Mouse (Mus musculus) cerebellum, adult 2 months (tissue): ENCODE measurements around the gene Pds5a. TPM values are rescaled to one million over a fixed set of nuclear protein-coding genes. Genes with fewer than 3 reads are reported as not detected.
"Not testable (repeated sequence)": the region's sequence is repeated elsewhere in the genome, so short reads cannot be mapped to it uniquely, and the experiment has no call there.

Source experiments
- DNase-seq, 2 experiments: peaks; one replicate each; pipeline ENCODE4 v3.0.0; 2021
- H3K27ac ChIP-seq: fragments of 200-500 bp; 2 replicates; pipeline ENCODE4 v1.5.1; 2012; ENCODE audit warnings: low read length, control low read depth, inconsistent platforms; ENCODE audit not compliant: insufficient read depth
- H3K27me3 ChIP-seq: fragments of 200-500 bp; 2 replicates; pipeline ENCODE4 v1.6.1; 2012; ENCODE audit warnings: inconsistent platforms, mild to moderate bottlenecking, low read length, moderate library complexity; ENCODE audit not compliant: control insufficient read depth, insufficient read depth
- H3K4me1 ChIP-seq: fragments of 200-500 bp; 2 replicates; pipeline ENCODE4 v1.6.1; 2011; ENCODE audit warnings: low read length; ENCODE audit not compliant: control insufficient read depth, insufficient read depth
- H3K4me3 ChIP-seq: fragments of 200-500 bp; replicated peaks from 2 replicates; pipeline ENCODE3; 2011; ENCODE audit warnings: mild to moderate bottlenecking, low read depth, low read length, control low read depth; ENCODE audit not compliant: insufficient read depth
- CTCF ChIP-seq: fragments of 200-500 bp; IDR thresholded peaks from 2 replicates; pipeline ENCODE4 v1.5.1; 2011; ENCODE audit warnings: low read depth, mild to moderate bottlenecking, control low read depth, low read length, moderate library complexity, borderline replicate concordance; ENCODE audit not compliant: insufficient read depth
- POLR2A ChIP-seq: fragments of 200-500 bp; IDR thresholded peaks from 2 replicates; pipeline ENCODE4 v1.6.1; 2011; ENCODE audit warnings: low read length, control low read depth, borderline replicate concordance; ENCODE audit not compliant: insufficient read depth
- WGBS: fragments of 180-500 bp; shearing (Covaris S2); methylation state at CpG from one replicate; pipeline ENCODE4 v1.1.7; 2018; 5-methylcytosine and 5-hydroxymethylcytosine counted together
- polyA plus RNA-seq: library from polyadenylated mRNA; depleted of rRNA; stranded (reverse); fragments of >200 nt; gene quantifications from 2 replicates; pipeline ENCODE4 v1.2.3, GENCODE M21; 2012; rRNA removed

Gene Pds5a
- polyA plus RNA-seq: 58.3 and 62.1 TPM in 2 replicates

DNA sequence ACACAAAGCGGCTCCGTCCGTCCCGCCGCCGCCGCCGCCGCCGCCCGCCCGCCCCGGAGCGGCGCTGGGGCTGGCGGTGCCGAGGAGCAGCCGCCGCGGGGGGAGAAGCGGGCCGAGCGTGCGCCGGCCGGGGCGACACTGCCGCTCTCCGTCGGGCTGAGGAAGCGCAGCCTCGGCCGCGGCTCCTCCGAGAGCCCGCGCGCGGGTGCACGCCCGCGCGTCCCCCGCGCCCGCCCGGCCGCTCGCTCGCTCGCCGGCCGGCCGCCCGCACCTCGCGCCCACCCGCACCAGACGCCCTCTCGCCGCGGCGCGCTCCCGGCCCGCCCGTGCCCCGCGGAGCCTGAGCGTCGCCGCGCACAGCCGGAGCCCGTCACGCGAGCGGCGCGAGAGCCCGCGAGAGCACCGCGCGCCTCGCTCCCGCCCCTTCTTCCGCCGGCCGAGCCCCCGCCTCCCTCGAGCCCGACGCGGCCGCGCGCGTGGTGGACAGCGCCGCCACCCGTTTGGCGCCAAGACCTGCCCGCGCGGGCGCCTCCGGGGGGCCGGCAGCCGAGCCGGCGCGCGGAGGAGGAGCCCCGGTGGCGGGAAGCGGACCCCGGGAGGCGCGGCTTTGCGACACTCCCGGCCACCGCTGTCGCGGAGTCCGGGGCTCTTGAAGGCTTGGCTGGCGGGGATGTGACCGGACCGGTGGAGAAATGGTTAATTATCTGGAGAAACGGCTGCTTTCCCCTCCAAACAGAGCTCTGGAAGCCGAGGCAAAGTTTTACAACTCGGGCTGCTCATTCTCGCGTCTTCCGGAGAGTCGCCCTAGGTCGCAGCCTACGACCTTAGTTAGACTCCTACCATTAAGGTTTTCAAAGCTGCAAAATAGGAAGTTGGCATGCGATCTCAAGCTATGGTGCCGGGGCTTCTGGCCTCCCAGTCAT is at the start of gene Pds5a:
TSS of gene Pds5a (minus strand) at position 438 of the 923 bp plus-strand sequence.
- no peaks in the 10 kb centered on the region for H3K27me3 ChIP-seq
- 3% methylated on average over 111 of the region's 140 CpGs for whole genome bisulfite sequencing
- H3K4me1 ChIP-seq: peaks cover 5% of the 10 kb centered on the region
- peak within 1 kb of the TSS; percentile 88 for H3K4me3 ChIP-seq
- peak within 1 kb of the TSS; percentile 65 for H3K27ac ChIP-seq
- TF ChIP-seq CTCF (peak; percentile 35), POLR2A (no peak)
- DNase-seq: peak; percentile 85 to 86

DNA sequence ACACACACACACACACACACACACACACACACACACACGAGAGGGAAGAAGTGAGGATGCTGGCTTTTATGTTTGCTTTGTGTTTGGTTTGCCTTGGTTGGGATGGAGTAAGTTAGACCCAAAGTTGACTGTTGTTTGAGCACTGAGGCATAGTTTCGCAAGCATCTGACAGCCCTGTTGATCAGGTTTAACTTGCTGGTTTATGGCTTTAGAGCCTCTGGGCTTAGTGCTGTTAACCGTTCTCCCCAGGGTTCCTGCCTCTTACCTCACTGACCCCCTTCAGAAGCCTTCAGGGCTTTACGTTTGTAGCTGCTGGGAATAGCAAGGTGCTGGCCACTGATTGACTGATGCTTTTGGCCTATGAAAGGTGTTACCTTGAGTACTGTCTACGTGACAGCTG is 48.8 kb upstream of the Pds5a start:
- Histone ChIP-seq H3K4me1 (no peaks in the 10 kb centered on the region), H3K27ac (no peak overlapping the region), H3K27me3 (no peaks in the 10 kb centered on the region), H3K4me3 (no peak overlapping the region)
- WGBS: 87% methylated on average over 5 of the region's 5 CpGs
- DNase-seq: no peak
- TF ChIP-seq CTCF (no peak), POLR2A (no peak)

DNA sequence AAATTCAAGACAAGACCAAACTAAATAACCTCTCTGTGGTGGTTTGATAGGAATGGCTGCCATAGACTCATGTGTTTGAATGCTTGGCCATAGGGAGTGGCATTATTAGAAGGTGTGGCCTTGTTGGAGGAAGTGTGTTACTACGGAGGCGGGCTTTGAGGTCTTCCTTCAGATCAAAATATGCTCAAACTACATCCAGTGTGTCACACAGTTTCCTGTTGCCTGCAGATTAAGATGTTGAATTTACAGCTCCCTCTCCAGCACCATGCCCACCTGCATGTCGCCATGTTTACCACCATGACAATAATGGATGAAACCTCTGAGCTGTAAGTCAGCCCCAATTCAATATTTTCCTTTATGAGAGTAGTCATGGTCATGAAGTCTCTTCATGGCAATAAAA is 41.3 kb upstream of the Pds5a start:
- Histone ChIP-seq H3K4me3 (no peak overlapping the region), H3K27ac (no peak overlapping the region), H3K4me1 (no peaks in the 10 kb centered on the region), H3K27me3 (no peaks in the 10 kb centered on the region)
- DNase-seq: no peak
- 88% methylated on average over 3 of the region's 3 CpGs for WGBS
- TF ChIP-seq POLR2A (no peak), CTCF (no peak)

DNA sequence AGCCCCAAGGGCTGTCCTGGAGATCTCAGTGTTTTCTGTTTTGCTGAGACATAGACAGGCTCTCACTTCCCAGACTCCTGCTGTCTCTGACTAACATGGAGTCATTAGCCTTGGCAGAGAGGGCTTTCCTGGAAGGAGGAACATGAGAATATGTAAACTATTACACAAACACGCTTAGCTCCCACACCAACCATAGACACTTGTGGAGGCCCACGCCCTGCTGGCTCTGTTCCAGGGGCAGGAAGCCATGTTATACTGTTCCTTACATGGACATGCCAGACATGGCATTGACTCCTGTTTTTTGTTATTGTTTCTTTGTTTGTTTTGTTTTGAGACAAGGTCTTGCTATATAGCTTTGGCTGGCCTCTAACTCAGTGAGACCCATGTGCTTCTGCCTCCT is 37.5 kb upstream of the Pds5a start:
- no peak for DNase-seq
- Histone ChIP-seq H3K27ac (no peak overlapping the region), H3K27me3 (no peaks in the 10 kb centered on the region), H3K4me3 (no peak overlapping the region), H3K4me1 (no peaks in the 10 kb centered on the region)
- WGBS: 59% methylated on average over 2 of the region's 2 CpGs
- TF ChIP-seq POLR2A: no peak
- no peak for TF ChIP-seq CTCF

DNA sequence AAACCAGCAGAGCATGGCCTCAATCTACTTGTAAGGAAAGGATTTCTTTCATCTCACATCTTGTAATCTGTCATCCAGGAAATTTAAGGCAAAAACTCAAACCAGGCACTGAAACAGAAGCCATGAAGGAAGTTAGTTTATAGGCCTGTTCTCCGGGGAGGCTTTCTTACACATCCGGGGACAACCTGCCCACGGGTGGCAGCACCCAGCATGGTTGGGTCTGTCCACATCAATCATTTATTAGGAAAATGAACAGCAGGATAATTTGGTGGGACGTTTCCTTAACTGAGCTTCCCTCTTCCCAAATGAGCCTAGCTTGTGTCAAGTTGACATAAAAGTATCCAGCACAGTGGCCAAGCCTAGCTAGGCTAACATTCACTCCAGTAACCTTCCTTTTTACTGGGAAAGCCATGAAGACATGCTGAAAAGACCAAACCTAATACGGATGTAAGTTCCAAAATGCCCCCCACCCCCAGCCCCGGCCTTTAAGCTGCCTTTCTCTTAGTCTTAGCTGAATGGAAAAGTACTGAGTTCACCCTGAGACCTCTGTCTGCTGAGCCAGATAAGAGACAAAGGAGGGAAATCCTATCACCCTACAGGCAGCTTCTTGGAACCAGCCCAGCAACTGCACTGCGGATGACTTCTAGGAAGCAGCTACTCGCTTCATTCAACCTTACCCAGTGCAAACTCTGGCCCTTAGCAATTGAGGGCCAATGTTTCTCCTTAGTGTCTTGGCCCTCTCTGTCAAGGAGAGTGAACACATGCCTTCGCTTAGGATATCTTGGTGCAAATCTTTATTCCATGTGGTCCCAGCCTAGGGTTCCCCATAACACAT is 33.3 kb upstream of the Pds5a start:
- no peak for DNase-seq
- TF ChIP-seq POLR2A (no peak), CTCF (no peak)
- Histone ChIP-seq H3K4me3 (no peak overlapping the region), H3K4me1 (no peaks in the 10 kb centered on the region), H3K27ac (no peak overlapping the region), H3K27me3 (no peaks in the 10 kb centered on the region)
- 46% methylated on average over 9 of the region's 9 CpGs for WGBS

DNA sequence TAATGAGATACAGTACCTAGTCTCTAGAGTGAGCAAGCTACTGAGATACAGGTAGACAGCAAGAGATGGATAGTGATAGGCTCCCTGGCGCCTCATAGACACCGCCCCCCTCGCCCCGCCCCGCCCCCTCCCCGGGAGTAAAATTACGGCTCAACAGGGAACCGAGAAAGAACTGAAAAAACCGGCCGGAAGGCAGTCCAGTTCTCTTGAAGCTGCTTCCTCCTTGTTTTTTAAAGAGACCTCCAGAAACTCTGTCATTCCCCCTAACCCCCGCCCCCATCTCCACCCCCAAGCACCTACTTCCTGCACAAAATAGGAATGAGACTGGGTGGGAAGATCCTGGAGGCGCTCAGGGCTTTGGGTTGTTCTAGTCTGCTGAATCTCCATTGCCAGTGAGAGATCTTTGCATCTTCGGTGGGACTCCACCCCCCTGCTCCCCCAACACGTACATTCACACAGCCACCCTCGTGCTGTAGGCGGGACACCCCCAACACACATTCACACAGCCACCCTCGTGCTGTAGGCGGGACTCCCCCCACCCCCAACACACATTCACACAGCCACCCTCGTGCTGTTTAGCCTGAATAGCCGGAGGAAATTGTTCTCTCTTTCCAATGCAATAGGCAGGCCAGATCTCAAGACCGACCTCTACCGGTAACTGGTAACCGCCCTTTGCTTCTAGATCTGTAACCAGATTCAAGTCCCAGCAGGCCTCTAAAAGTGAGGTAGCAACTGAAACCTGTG is 26.4 kb upstream of the Pds5a start:
- DNase-seq: peak; percentile 33 to 44
- Histone ChIP-seq H3K27me3 (no peaks in the 10 kb centered on the region), H3K4me3 (peak overlapping the region; percentile 66), H3K4me1 (0 out of 2 replicates have a peak, but pooled peaks cover 3% of the 10 kb centered on the region), H3K27ac (peak overlapping the region; percentile 63; the same call in 1 of the 2 replicates)
- 2% methylated on average over 23 of the region's 23 CpGs for WGBS
- no peak for TF ChIP-seq POLR2A
- peak; percentile 37; the same call in 1 of the 2 replicates for TF ChIP-seq CTCF

DNA sequence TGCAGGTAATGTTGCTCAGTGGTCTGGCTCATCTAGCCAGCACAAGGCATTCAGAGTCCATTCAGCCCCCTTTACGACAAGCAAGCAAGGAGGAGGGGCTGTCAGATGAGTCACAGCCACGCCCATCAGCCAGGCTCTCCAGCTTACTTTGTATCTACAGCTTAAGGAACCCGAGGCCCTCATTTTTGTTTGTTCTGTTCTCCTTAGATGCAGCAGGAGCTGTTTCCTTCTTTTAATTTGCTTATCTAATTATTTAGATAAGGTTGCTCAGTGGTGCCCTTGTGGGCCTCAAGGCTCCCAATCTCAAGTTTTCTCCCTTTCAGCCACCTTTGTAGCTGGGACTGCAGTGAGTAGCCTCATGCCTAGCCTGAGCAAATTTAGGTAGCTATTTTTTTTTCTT is 20.3 kb upstream of the Pds5a start:
- WGBS: 33% methylated on average over 3 of the region's 3 CpGs
- no peaks in the 10 kb centered on the region for H3K27me3 ChIP-seq
- H3K4me1 ChIP-seq: no peaks in the 10 kb centered on the region
- no peak overlapping the region for H3K27ac ChIP-seq
- no peak for DNase-seq
- no peak overlapping the region for H3K4me3 ChIP-seq
- TF ChIP-seq POLR2A (no peak), CTCF (no peak)

DNA sequence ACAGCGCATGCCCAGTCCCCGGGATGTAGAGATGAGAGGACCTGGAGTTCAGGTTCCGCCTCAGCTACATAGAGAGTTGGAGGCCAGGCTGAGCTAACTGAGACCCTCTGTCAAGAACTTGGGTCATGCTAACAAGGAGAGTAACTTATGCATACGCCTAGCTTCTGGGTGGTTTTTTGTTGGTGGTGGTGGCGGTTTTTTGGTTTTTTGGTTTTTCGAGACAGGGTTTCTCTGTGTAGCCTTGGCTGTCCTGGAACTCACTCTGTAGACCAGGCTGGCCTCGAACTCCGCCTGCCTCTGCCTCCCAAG is 19.8 kb upstream of the Pds5a start:
- not testable (repeated sequence) for DNase-seq, H3K27ac ChIP-seq, H3K4me3 ChIP-seq, H3K27me3 ChIP-seq, H3K4me1 ChIP-seq
- WGBS: 97% methylated on average over 8 of the region's 8 CpGs
